Mouse (Mus musculus): ENCODE measurements around the gene Cnp. TPM values are rescaled to one million over a fixed set of nuclear protein-coding genes. Genes with fewer than 3 reads are reported as not detected.
A peak's percentile ranks its signal among the peaks of the same experiment; 100 is the strongest.
"Not testable (repeated sequence)": the region's sequence is repeated elsewhere in the genome, so short reads cannot be mapped to it uniquely, and the experiment has no call there.

The Cnp gene
- 31.7 and 33.2 TPM in 2 replicates for polyA plus RNA-seq (2015; fragmentation: Nextera tagmentation; extraction: Ambion mirVana)

GRCm38 (mm10) chr11:100574708-100575483 lies at the start of gene Cnp:
TSS of gene Cnp (plus strand) at chr11:100574904.
- peak; percentile 78; the same call in 1 of the 2 replicates for ATAC-seq (ENCODE audit: low FRiP score, low read depth)
- Histone ChIP-seq H3K27me3 (peaks cover 17% of the 10 kb centered on the region), H3K4me3 (peak within 1 kb of the TSS; percentile 65), H3K9ac (peak within 1 kb of the TSS; percentile 72), H3K4me2 (replicated peaks) (peak within 1 kb of the TSS; percentile 73), H3K9me3 (no peaks in the 10 kb centered on the region), H3K4me1 (peaks cover 24% of the 10 kb centered on the region), H3K27ac (peak within 1 kb of the TSS; percentile 74), H3K36me3 (peaks cover 28% of the 10 kb centered on the region)
- 2% methylated on average over 47 of the region's 47 CpGs for WGBS

DNA sequence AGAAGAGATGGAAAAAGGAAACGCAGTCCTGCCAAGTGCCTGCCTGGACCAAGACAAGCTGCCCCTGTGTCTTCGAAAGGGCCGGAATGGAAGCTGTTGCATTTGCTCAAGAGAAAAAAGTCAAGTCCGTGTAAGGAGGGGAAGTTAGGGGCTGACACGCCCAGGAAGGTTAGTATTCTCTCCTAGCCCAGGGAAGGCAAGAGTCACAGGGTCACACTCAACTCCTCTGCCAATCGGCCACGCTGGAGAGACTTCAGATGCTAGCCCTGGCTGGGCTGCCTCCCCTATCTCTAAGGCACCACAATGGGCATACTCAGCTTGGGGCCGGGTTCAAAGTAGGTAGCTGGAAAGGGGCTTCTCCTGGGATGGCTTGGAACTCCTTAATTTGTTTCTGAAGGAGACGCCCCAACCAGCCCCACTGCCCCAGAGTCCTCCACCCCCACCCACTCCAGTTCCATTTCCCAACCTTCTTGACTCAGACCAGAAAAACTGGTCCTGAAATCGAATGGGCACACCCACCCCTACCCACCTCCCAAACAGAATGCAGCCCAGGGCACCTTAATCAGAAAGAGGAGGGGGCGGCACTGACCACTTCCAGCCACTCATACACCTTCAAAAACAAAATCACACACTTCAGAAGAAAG lies 49.6 kb upstream of the Cnp start:
- no peak for ATAC-seq (ENCODE audit: low FRiP score, low read depth)
- 62% methylated on average over 11 of the region's 11 CpGs for WGBS
- Histone ChIP-seq H3K27ac (no peak overlapping the region), H3K4me1 (peaks cover 35% of the 10 kb centered on the region), H3K4me3 (peak overlapping the region; percentile 82), H3K4me2 (replicated peaks) (peak overlapping the region; percentile 94), H3K9ac (peak overlapping the region; percentile 88), H3K27me3 (no peaks in the 10 kb centered on the region), H3K36me3 (peaks cover 46% of the 10 kb centered on the region), H3K9me3 (no peaks in the 10 kb centered on the region)

DNA sequence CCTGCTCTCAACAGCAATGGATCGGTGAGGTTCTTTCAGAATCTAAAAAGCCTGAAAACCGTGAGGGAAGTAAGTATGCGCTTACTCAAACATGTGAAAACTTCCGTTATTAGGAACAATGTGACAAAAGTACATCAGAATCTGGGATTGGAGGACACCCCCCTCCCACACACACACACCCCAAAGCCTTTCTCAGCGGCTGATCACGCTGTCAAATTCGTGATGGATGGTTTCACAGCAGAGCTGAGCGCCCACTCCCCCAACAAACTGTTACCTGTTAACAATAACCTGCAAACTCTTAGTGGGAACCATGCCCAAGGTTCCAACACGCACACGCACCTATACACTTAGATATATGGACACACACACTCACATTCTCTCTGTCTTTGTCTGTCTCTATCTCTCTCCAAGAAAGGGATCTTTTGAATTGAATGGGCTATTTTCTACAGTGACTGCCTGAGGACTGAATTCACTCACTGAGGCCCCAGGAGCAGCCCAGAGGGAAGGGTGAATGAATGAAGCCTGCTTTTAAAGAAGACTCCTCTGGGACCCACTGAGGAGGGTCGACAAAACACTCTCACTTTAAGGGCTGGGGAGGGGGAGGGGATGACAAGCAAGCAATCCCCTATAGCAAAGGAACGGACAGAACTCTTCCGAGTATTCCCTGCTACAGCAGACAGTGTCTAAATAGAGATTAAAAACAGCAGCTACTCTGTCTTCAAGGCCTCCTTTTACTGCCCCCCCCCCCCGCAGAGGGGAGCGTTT lies 48.5 kb upstream of the Cnp start:
- no peak overlapping the region for H3K27ac ChIP-seq
- H3K9ac ChIP-seq: peak overlapping the region; percentile 88
- peaks cover 35% of the 10 kb centered on the region for H3K36me3 ChIP-seq
- peak overlapping the region; percentile 94 for H3K4me2 ChIP-seq (replicated peaks)
- no peak for ATAC-seq (ENCODE audit: low FRiP score, low read depth)
- peak overlapping the region; percentile 82 for H3K4me3 ChIP-seq
- H3K4me1 ChIP-seq: peaks cover 35% of the 10 kb centered on the region
- no peaks in the 10 kb centered on the region for H3K9me3 ChIP-seq
- H3K27me3 ChIP-seq: no peaks in the 10 kb centered on the region
- 9% methylated on average over 15 of the region's 15 CpGs for WGBS

DNA sequence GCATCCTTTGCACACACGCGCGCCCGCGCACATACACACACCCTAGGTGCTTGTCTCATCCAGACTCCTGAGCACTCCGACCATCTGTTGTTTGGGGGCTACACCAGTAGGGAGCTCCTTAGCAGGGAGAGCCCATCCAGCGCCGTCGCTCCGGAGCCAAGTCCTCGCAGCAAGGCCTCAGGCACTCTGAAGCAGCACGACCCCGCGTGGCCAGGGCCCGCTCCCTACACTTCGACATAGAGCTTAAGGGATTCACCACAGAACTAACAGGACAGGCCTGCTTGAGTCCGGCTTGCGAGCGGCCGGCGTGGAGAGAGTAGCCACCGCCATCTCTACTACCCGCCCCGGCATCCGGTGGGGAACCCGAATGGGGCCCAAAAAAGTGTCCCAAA lies 47.6 kb upstream of the Cnp start:
- Histone ChIP-seq H3K36me3 (peaks cover 27% of the 10 kb centered on the region), H3K4me2 (replicated peaks) (peak overlapping the region; percentile 94), H3K27ac (peak overlapping the region; percentile 93), H3K9me3 (no peaks in the 10 kb centered on the region), H3K9ac (peak overlapping the region; percentile 88), H3K4me1 (peaks cover 35% of the 10 kb centered on the region), H3K27me3 (no peaks in the 10 kb centered on the region), H3K4me3 (peak overlapping the region; percentile 82)
- ATAC-seq (ENCODE audit: low FRiP score, low read depth): peak; percentile 4; the same call in 1 of the 2 replicates
- 1% methylated on average over 26 of the region's 26 CpGs for WGBS

DNA sequence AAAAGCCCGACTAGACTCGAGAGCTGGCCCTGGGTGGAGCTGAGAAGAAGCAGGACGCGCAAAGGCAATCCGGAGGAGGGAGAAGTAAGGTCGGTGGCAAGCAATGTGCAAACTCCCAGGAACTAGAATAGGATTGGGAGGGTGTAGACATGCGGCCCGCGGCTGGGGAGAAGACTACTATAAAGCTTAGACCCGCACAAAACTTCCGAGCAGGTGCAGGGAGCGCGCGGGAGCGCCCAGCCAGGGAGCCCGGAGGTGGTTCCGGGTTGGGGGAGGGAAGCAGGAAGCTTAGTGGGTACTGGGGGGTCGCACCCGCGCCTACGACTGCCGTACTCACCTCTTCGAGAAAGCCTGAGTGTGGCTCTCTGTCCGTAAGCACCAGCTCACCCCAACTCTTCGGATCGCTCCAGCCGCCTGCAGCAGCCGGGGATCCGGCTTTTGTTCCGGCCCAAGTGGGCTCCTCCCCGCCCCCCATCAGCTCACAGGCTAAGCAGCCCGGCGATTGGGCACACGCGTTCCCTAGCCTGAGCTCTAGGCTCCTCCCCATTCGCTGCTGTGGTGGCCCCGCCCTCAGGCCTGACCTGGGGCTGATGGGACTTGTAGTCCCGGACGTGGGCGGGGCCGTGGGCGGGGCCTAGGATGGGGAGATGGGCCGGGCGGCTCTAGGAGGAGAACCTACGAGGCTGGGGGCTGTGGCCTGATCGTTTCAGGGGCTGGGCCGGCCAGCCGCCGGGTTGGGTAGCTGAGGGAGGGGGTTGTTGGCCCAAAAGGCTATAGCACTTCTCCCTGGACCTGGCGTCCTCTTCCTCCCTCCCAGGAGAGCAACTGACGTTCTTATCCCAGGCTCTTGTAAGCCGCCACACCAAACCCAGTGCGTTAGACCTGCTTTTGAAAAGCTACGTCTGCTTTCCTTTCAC lies 47.0 kb upstream of the Cnp start, which contains the start of gene Acly:
TSS of gene Acly (minus strand) at position 543 of the 917 bp plus-strand sequence.
- H3K4me1 ChIP-seq: peaks cover 35% of the 10 kb centered on the region
- peak; percentile 98 for ATAC-seq (ENCODE audit: low FRiP score, low read depth)
- H3K9me3 ChIP-seq: no peaks in the 10 kb centered on the region
- peak within 1 kb of the TSS; percentile 93 for H3K27ac ChIP-seq
- peak within 1 kb of the TSS; percentile 88 for H3K9ac ChIP-seq
- H3K4me2 ChIP-seq (replicated peaks): peak within 1 kb of the TSS; percentile 94
- H3K36me3 ChIP-seq: peaks cover 20% of the 10 kb centered on the region
- under 1% methylated on average over 53 of the region's 54 CpGs for WGBS
- peak within 1 kb of the TSS; percentile 82 for H3K4me3 ChIP-seq
- no peaks in the 10 kb centered on the region for H3K27me3 ChIP-seq

DNA sequence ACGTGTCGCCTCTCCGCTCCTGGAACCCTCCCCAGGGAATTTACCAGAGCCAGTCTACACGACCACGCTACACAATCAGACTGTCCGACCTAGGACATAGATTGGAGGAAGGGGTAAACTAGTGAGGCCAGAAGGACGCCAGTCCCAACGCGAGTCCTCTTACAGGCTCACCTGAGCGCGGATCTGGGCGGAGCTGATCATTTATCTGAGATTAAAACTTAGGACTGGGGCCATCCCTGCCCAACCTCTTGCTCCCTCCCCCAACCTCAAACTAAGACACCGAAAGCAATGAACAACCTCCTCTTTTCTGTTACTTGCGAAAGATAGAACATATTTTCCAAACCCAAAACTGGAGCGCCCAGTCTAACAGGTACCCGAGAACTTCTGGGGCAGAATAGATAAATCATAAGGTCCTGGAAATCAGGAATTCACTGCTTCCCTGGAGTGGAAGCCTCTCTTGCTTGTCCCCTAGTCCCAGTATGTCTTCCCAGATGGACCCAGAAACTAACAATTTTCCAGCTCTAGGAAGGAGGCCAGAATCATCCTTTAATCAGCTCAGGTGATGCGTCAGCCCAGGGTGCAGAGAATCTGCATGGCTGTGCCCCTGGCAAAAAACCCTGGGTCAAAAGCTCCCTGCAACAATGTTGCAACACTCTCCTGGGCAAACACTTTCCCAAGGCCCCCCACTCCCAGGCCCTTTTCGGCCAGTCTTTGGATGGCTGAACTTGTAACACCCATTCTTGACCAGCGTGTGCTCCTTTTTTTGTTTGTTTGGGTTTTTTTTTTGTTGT lies 46.1 kb upstream of the Cnp start:
- Histone ChIP-seq H3K9me3 (no peaks in the 10 kb centered on the region), H3K36me3 (peaks cover 12% of the 10 kb centered on the region), H3K27ac (peak overlapping the region; percentile 72), H3K9ac (peak overlapping the region; percentile 73), H3K4me1 (peaks cover 35% of the 10 kb centered on the region), H3K27me3 (no peaks in the 10 kb centered on the region), H3K4me3 (peak overlapping the region; percentile 82), H3K4me2 (replicated peaks) (peak overlapping the region; percentile 94)
- 24% methylated on average over 19 of the region's 19 CpGs for WGBS
- ATAC-seq (ENCODE audit: low FRiP score, low read depth): no peak

DNA sequence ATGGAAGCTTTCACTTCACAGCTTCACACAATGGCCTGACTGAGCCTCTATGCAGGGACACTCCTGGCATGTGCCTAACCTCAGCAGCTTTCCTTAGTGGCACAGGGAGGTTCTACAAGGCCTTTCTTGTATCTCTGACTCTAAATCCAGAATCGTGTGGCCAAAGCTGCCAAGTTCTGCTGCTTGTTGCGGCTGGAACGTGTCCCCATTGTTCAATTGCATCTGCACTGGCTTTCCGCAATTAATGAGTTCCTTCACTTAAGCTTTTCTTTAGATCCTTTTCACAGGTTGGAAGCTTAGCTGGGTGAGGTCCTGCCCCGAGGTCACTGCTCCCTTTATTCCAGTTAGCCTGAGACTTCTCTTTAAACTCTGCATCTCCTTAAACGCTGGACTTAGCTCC lies 40.8 kb upstream of the Cnp start:
- Histone ChIP-seq H3K4me3 (no peak overlapping the region), H3K27ac (no peak overlapping the region), H3K9ac (no peak overlapping the region), H3K27me3 (no peaks in the 10 kb centered on the region), H3K9me3 (peaks cover 3% of the 10 kb centered on the region; the same call in 1 of the 2 replicates), H3K4me2 (replicated peaks) (no peak overlapping the region), H3K36me3 (no peaks in the 10 kb centered on the region), H3K4me1 (no peaks in the 10 kb centered on the region)
- 82% methylated on average over 6 of the region's 6 CpGs for WGBS
- ATAC-seq (ENCODE audit: low FRiP score, low read depth): no peak

GRCm38 (mm10) chr11:100534411-100534810 lies 40.3 kb upstream of the Cnp start:
- H3K9me3 ChIP-seq; H3K4me1 ChIP-seq; H3K27me3 ChIP-seq; H3K4me3 ChIP-seq; H3K27ac ChIP-seq; H3K36me3 ChIP-seq; H3K9ac ChIP-seq; ATAC-seq (ENCODE audit: low FRiP score, low read depth); H3K4me2 ChIP-seq (replicated peaks): not testable (repeated sequence)
- WGBS: 88% methylated on average over 2 of the region's 2 CpGs

DNA sequence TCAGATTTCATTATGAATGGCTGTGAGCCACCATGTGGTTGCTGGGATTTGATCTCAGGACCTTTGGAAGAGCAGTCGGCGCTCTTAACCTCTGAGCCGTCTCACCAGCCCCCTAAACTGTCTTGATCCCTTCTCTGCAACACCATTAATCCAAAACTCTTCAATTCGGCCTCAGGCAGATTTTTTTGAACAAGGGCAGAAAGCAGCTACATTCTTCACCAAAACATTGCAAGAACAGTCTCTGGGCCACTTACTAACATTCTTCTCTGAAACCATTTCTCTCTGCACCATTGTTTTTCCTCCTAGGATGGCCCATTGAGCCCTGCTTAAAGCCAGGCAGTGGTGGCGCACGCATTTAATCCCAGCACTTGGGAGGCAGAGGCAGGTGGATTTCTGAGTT lies 39.9 kb upstream of the Cnp start:
- H3K9ac ChIP-seq; H3K9me3 ChIP-seq; H3K4me3 ChIP-seq; H3K36me3 ChIP-seq; H3K4me1 ChIP-seq; H3K27ac ChIP-seq; H3K27me3 ChIP-seq; ATAC-seq (ENCODE audit: low FRiP score, low read depth); H3K4me2 ChIP-seq (replicated peaks): not testable (repeated sequence)
- WGBS: 83% methylated on average over 6 of the region's 6 CpGs

DNA sequence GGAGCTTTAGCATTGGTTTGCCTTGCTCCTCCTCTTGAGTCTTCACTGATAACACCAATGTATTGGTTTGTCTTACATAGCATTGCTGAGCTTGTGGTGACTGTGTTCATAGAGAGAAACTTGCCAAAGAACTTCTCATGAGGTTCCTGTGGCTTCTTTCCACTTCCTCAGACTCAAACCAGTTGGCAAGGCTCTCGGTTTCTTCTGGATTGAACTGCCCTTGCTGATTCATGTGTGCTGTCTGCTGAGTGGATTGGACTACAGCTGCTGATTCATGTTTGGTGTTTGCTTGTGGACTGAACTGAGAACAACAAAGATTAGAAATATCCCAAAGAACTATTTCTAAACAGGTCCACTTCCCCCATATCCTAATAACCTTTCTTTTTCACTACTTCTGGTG lies 38.7 kb upstream of the Cnp start:
- WGBS: 92% methylated on average over 1 of the region's 1 CpGs
- H3K4me1 ChIP-seq: no peaks in the 10 kb centered on the region
- H3K27ac ChIP-seq: no peak overlapping the region
- ATAC-seq (ENCODE audit: low FRiP score, low read depth): no peak
- no peak overlapping the region for H3K9ac ChIP-seq
- H3K36me3 ChIP-seq: no peaks in the 10 kb centered on the region
- no peak overlapping the region for H3K4me3 ChIP-seq
- peaks cover 3% of the 10 kb centered on the region; the same call in 1 of the 2 replicates for H3K9me3 ChIP-seq
- no peaks in the 10 kb centered on the region for H3K27me3 ChIP-seq
- no peak overlapping the region for H3K4me2 ChIP-seq (replicated peaks)

DNA sequence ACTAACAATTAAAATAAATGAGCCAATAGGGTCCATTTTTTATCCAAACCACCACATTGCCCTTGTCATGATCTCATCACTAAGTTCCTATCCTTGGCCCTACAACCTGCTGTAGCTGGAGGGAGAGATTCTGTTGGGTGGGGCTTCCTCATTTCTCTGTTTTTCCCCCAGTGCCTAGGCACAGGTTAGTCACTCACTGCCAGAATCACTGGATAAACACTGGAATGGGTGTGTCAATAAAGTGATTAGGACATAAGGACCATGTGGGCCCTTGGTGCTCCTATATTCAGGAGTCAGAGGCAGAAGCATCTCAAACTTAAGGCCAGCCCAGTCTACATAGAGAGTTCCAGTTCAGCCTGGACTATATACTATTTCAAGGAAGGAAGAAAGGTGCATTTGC lies 38.2 kb upstream of the Cnp start:
- H3K4me2 ChIP-seq (replicated peaks): no peak overlapping the region
- H3K27ac ChIP-seq: no peak overlapping the region
- H3K9ac ChIP-seq: no peak overlapping the region
- no peaks in the 10 kb centered on the region for H3K27me3 ChIP-seq
- no peak for ATAC-seq (ENCODE audit: low FRiP score, low read depth)
- no peaks in the 10 kb centered on the region for H3K36me3 ChIP-seq
- no peak overlapping the region for H3K4me3 ChIP-seq
- H3K4me1 ChIP-seq: no peaks in the 10 kb centered on the region
- H3K9me3 ChIP-seq: peaks cover 3% of the 10 kb centered on the region; the same call in 1 of the 2 replicates

Measured in limb, embryonic 13.5 days (tissue).